Mouse (Mus musculus) embryo, embryonic 11 days (tissue): ENCODE measurements at regions not wholly inside any gene's neighbourhood (a gene's known extent, or its start where the extent isn't known, plus 50 kb on each side); places are given as distances from the start of the nearest gene placed in this dataset.

Experiments used
- DNase-seq: peaks from one replicate; pipeline ENCODE4 v3.0.0-alpha.2; 2015

DNA sequence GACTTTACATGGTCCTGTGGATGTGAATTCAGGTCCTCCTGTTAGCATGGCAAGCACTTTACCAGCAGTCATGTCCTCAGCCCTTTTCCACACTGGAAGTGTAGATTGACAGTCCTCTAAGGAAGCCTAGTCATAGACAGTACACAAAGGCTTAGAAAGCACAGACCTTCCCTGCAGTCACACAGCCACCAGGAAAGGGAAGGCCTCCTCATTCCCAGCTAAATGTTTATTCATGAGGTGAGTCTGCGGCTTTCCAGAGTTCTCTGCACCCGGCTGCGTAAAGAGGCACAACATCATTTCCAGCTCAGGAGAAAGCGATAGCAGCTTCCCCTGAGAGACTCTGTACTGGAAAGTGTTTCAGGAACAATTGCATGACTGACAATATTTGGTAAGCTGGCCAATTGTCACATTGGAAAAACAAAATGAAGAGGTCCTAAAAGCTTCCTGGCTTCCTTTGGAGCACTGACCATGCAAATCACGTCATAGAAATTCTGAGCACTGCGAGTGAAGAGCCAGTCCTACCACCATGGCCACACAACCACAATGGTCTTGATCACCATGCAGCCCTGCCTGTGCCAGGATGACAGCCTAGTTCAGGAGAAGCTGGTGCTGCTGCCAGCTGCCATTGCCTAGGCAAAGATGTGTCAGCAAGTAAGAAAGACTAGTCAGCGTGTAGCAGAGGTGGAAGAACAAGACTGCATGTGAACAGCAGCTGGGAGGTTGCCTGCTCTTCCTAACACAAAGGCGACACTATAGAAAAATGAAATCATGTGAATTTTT lies 252.2 kb upstream of the Tbl1xr1 start:
- DNase-seq: no peak

DNA sequence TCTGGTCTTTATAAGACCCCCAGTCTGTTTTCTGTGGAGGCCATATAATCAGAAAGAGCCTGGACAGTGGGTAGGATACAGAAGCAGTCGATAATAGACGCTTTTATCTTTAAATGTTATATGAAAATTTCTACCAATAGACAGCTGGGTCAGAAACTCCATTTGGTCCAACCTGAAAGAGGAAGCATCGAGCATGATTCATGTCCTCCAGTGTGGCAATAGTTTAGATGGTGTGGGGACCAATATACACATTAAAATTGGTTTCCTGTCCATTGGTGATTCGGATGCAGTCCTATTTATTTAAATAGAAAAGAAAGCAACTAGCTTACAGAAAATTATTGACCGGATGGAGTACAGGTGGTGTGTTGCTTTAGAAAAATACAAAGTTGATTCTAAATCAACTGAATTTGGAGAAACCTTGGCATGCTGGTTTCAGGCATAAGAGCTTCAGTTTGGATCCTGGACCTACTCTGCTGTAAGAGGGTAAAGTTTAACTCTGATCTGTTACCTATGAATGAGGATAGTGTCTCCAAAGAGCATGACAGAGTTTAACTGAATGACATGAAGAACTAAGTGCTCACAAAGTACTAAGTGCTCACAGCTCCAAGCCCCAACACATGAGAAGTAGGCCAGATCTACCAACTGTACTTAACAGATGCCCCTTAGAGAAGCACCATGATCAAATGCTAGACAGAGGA lies 251.4 kb upstream of the Tbl1xr1 start:
- no peak for DNase-seq

DNA sequence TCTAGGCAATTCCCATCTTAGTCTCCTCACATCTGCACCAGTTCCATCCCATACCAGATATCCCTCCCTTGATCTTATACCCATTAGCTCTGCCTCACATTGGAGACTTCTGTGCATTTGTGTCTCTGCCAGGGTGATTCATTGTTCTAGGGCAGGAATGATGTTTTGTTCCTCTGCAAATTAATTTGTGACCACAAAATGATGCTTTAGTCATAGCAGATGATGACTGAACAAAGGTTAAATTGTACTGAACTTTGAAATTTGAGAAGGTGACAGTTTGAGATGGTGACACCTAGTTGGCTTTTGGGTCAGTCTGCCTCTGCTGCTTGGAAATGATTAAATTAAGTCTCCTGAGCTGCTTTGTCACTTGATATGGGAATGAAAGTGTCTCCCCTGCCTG lies 248.8 kb upstream of the Tbl1xr1 start:
- no peak for DNase-seq

DNA sequence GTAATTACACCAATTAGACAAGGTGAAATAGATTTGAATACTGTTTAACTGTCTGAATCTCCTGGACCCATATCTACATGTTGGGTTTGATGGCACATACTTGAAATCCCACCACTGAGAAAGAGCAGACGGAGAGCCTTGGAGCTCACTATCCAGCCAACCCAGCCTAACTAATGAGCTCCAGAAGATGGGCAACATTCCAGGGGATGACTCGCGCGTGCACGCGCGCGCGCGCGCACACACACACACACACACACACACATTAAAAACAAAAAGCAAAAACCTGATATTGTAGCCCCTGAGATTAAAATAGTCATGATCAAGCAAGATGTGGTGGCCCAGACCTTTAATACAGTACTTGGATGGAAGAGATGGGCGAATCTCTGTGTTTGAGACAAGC lies 243.3 kb upstream of the Tbl1xr1 start:
- DNase-seq: no peak

DNA sequence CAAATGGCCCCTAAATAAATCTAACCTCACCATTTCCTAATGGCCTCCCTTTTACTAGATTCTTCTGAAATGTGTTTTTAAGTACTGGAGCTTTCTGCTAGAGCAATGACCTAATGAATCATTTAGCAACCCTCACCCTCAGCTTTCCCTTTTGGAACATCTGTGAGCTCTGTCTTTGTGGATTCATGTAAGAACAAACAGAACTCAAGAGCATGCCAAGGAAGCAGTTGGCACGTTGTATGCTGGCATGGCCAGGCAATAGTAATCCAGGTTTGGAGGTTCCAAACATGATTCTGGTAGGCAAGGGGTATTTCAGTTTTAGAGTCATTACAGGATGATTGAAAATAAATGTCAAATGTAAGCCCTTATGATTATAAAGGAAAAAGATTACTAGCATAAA lies 240.9 kb upstream of the Tbl1xr1 start:
- DNase-seq: no peak

DNA sequence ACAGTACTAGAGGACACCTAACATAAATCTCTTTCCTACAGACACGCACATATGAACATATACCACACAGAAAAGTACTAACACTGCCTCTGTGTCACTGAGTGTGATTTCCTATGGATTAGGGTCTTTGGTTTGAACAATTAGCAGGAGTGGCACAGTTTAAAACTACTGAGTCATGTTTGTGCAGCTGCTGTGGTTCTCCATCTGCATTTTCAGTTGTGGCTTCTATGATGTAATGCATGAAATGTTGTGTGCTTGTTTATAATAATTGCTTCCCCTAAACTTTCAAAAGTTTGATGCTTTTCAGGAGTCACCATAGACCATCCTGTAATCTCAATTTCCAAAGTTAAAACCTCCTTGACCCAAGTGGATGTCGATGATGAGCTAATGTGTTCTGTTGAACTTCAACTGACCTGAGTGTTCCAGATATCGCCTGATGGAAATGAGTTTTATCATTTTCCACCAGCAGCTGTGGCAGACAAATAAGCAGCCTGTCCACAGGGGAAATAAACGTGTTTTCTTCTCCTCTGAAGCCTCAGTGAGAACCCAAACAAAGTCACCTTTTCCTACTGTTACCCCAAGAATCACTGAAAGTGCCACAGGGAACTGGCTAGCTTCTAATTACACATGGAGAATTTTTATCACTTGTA lies 239.0 kb upstream of the Tbl1xr1 start:
- no peak for DNase-seq

DNA sequence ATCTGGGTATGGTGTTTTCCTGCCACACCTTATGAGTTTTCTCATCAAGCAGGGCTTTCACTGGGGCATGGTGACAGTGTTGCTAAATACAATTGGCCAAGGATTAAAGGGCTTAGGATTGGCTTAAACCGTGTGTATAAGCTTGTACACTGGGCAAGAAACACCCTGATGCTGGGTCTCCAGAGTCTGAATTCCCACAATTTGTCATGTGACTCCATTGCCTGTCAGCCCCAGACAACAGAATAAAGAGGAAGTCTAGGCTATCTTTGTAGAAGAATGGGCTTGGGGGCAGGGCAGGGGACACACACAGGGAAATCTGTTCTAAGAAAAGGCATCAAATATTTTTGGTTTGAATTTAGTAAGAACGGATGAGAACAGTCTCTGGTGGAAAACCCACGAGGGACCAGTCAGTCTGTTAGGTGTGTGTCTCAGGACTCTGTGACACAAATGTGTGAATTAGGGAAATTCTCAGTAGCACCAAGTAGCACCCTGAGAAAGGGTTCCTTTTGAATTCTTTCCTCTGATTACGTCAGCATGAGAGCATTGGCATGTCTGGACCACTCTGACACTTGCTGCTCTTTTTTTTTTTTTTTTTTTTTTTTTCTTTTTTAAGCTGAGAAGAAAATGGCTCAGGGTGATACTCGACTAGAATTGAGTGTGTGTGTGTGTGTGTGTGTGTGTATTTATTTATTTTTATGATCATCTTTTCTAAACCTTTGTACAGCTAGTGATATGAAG lies 235.5 kb upstream of the Tbl1xr1 start:
- DNase-seq: peak; percentile 24

DNA sequence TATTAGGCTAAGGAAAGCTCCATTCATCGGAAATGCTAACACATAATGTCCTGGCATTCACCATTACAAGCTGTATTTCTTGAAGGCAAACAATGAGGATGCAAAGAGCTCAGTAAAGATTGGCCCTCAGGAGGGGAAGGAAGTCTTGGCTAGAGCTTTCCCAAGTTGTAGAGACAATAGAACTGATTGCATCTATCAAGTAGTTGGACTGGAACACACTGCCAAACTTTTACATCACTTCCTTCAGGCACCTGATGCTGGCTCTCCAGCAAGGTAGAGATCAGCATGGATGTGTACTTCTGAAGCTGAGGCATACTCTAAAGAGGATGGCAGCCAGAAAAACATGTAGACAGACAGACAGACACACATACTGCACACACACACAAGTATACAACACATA lies 234.9 kb upstream of the Tbl1xr1 start:
- no peak for DNase-seq

DNA sequence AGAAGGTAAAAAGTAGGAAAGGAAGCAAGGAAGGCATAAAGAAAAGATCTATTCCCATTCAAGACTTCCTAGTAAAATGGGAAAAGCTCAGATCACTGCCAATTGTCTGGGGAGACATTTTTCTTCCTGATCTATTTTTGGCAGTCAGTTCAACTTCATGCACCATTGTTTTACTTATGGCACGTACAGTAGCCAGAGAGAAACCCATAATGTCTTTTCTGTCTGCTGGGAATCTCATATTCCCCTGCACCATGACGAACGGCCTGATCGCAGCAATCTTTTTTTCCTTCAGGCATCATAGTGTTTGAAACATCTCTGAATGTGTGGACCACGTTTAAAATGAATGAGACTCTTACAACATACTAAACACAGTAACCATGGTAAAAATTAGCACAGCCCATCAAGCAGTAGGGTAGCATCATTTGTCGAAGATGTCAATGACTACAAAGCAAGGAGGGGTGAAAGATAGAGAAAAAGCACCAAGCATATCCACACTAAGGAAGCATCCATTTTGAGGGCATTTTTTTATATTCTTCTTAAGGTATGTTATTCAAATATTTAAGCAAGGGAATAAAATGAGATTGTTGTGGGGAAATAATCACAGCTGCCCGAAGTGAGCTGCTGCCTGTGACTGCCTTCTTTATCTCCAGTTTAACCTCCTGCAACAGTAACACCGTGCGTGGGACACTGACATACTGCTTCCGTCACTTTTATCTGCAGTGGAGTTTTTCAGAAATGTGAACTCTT lies 233.7 kb upstream of the Tbl1xr1 start:
- DNase-seq: peak; percentile 12

DNA sequence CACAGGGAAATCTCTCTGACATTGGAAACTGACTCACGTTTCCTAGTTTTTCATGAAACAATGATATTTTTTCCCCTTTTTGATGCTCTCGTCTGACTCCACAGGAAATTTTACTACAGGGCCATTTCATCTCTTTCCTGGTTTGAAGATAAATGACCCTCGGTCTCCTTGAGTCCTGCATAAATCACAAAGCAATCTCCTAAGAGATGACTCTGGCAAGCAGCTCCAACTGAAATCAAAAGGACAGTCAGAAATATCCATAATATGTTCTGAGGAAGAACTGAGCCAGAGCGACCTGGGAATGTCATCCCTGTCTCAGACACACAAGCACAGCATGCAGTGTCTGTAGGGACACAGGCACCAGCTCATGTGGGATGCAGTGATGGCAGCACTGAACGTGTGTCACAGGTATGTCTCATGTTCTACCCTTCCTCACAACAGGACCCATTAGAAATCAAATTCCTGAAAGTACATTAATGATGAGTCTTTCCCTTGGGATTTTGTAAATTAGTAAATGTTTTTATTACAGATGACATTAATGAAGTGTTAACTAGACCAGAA lies 233.1 kb upstream of the Tbl1xr1 start:
- DNase-seq: no peak

DNA sequence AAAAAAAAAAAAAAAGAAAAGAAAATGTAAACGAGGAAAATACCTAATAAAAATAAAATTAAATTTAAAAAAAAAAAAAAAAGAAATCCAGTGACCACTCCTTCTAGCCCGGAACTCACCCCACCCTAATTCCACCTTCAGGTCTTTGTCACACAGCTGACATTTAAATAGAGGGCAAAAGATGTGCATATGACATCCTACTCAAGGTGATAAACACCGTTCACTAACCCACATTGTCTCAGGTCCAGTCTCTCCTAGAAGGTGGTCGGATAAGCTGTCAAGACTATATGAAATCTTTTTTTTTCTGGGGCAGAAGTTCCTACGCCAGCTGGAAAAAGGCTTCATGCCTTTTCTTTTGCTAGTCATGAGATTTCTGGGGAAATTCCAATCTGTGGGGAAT lies 226.6 kb upstream of the Tbl1xr1 start:
- no peak for DNase-seq

DNA sequence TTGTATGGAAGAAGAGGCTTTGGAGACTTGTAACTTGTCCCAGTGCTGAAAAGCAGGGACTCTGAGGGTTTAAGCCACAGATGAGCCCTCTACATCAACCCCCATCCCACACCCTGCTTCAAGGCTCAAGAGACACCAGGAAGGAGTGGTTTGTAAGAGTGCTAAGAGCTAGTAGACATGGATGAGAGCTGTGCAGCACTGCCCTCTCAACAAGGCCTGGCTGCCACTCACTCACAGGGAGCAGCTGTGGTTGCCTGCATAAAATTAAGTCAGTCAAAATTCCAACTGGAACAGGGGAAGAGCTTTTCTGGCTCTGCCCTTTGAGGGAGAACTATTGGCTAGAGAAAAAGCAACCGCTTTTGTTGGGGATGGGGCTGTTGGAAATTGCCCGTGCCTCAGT lies 225.5 kb upstream of the Tbl1xr1 start:
- DNase-seq: no peak

DNA sequence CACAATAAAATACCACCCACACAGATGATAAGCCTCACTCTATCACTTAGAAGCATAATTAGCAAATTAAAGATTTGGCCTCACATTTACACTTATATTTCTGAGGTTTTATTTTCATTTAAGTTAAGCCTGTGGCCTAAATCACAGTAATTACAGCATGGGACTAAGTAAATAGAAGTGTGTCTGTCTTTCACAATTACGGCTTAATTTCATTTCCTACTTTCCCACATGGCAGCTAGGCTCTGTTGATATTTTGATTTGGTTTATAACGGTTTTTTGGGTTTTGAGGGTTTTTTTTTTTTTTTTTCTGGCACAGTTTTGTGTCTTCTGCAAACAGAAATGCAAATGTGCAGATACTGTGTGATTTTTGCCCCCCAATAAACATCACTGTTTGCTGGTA lies 222.1 kb upstream of the Tbl1xr1 start:
- no peak for DNase-seq

DNA sequence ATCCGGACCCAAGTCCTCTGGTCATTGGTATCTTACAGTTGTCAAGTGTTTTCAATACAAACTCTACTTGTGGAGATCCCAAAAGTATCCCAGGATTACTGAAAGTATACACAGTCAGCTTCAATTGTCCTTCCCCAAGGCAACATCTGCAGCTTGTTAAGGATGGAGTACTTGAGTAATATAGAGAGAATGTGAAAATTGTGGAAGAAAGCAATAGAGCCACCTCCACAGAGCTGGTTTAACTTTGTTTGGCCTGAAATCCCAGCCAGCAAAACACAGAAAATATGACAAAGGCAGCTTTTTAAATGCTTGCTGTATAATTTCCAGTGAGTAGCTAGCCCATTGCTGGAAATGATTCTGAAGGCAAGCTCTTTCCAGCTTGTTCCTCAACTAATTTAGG lies 217.0 kb upstream of the Tbl1xr1 start:
- no peak for DNase-seq

DNA sequence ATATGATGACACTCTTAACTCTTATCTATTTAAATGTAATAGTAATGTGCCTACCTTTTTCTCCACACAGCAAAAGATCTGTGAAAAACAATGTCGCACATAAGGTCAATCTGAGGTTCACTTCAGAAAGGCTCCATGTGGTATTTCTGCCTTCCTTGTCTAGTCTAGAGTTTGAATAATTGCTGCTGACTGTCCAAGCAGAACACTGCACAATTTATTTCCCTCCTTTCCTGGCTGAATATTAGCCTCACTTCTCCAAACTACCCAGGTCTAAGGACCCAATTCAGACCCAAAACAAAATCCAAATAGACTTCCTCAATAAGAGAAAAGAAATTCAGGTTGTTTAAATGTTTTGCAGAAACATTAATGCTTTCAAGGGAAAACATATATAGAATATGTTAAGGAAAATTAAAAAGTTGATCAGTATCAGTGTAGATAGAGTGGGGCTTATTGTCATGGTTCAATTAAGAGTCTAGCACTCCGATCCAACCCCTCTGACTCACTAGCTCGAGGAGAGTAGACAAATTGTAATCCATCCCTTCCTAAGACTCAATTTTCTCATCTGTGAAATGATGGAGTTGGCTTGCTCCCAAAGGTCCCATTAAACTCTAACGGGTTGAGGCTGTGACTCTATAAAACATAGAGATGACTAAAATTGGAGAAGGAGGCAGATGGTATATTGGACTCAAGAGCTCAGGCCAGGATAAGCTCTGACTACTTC lies 215.4 kb upstream of the Tbl1xr1 start:
- no peak for DNase-seq

DNA sequence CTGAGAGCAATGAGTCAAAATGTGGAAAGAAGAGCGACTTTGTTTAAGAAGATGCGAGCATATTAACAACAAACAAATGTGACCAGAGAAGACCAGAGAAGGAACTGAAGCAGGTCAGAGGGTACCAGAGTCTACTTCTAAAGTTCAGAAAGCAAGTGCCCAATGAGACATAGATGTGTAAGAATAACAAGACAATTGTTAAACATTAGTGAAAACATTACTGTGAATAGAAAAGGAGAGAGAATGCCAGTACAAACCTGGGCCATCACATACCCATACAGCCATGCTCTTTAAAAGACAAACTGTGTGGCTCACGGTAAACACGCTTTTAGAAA lies 214.8 kb upstream of the Tbl1xr1 start:
- DNase-seq: no peak

DNA sequence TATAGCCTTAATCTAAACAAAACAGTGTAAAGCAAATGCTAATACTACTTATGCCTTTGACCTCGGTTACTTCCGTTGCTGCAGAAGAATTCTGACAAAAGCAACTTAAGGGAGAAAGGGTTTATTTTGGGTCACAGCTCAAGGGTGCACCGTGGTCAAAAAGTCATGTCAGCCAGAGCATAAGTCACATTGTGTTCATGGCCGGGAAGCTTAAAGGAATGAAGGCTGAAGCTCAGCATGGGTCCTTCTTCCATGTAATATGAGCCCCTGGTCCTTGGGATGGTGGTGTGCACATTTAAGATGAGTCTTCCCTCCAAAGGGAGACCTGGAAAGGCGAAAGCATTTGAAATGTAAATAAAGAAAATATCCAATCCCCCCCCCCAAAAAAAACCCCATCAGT lies 212.1 kb upstream of the Tbl1xr1 start:
- peak; percentile 21 for DNase-seq

DNA sequence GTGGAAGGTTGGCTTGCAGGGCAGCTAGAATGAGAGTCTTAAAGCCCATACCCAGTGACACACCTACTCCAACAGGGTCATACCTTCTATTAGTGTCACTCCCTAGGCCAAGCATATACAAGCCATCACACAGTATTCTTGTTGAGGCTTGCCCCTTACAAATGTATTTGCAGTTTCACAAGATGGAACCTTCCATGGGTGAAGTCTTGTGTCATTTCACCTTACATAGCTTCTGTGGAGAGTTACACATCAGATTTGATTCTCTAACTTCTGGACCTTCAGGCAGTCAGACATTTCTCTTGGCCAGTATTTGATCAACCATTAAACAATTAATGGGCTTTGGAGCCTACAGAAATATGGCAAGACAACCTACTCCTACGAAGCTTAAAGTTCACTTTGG lies 210.6 kb upstream of the Tbl1xr1 start:
- DNase-seq: no peak

DNA sequence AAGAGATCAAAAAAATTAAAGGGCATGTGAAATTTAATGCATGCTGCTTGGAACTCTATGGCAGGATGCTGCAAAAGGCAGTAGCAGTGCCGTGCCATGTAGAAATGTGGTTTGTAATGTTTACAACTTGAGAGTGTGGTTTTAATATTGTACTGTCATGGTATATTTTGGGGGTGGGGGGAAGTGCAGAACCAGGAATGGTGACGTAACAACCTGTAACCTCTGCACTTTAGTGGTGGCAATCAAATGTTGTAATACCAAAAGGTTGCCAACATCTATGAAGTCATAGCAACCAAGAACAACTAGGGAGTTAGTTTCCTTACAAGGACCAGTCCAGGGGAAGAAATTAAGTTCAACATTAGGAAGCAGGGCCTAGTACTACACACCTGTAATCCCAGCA lies 198.1 kb upstream of the Tbl1xr1 start:
- DNase-seq: no peak

DNA sequence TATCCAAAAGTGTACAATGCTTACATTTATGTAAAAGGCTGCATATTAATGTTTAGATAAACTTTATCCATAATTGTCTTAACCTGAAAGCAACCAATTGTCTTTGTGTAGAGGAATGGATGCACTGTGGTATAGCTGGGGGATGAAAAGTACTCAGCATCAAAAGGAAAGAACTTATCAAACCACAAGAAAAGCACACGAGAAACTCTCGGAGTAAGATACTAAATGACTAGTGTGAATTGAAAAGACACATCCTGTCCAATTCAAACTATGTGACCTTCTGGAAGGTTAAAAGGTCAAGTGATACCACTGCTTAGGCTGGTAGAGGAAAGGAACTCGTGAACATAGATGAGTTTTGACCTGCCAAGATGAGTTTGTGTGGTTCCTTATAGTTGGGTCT lies 192.2 kb upstream of the Tbl1xr1 start:
- no peak for DNase-seq

DNA sequence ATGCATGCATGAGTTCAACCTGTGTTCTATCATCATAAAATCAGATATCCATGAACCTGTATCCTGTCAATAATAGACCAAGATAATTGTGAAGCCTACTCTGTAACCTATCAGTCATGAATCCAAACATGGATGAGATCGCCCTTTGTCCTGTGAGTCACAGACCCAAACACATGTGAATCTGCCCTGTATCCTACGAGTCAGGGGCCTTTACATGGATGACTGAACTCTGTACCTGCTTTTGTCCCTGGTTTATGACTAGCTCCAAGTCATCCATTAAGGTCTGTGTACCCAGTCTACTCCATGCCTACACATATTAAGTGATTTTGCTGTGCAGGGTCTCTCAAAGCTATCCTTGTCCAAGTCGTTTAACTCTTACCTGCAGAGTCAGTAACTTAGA lies 187.7 kb upstream of the Tbl1xr1 start:
- DNase-seq: no peak
